Mouse (Mus musculus) gastrocnemius, adult 18-20 months (tissue): ENCODE data around the gene Prr23a3. TPM values are rescaled to one million over a fixed set of nuclear protein-coding genes. Genes with fewer than 3 reads are reported as not detected.

Source experiments
- DNase-seq: peaks from one replicate; pipeline ENCODE4 v3.0.0; 2021; ENCODE audit warnings: low spot score
- long read RNA-seq, 2 experiments: library from polyadenylated mRNA; stranded (forward); transcript quantifications; one replicate each; pipeline ENCODE4 v2.0.0; 2021
- total RNA-seq, 2 experiments: library from RNA; stranded (reverse); gene quantifications; 2 replicates each; pipeline ENCODE4 v1.2.3; 2021

Prr23a3 gene
- total RNA-seq = not detected
- long read RNA-seq, experiment 1 = 0 reads
- long read RNA-seq, experiment 2 = 0 reads

- DNase-seq = no peak
These were observed at the start of gene Prr23a3 for GRCm38 (mm10) chr9:98864571-98864970. TSS of gene Prr23a3 (plus strand) at chr9:98864767.

- no peak for DNase-seq
These were observed 48.5 kb upstream of the Prr23a3 start for GRCm38 (mm10) chr9:98816066-98816465.

DNA sequence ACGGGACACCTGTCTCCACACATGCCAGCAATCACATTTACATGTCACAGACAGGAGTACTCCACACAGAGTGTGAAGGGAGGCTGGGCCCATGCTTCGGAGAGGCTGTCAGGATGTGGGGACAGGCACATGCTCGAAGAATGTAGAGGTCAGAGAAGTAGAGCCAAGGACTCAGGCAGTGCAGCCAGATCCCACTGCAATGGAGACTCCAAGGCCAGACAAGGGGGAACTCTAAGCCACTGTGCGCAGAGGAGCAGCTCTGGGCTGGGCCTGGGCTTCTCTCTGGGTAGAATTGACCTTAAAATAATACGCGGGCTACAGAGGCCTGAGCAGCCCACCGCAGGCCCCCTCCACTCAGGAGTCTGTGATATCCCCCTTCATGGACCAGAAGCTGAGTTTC is 47.0 kb upstream of the Prr23a3 start:
- DNase-seq = no peak

DNA sequence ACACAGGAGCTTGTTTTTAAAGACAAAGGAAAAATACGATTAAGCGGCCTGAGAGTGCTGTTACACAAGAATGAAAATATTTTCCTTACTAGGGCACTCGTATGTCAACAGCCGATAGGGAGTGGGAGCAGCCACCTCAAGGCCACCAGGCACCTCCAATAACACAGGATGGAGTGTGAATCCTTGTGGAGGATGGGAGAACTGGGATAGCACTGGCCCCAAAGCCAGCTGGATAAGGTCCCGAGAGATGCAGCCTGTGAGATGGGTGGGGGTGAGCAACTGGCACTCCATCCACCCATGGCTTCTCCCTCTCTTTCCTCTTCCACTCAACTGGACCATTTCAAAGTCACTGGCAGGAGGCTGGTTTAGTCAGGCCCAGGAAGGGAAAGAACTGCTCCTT is 45.6 kb upstream of the Prr23a3 start:
- DNase-seq = no peak

DNA sequence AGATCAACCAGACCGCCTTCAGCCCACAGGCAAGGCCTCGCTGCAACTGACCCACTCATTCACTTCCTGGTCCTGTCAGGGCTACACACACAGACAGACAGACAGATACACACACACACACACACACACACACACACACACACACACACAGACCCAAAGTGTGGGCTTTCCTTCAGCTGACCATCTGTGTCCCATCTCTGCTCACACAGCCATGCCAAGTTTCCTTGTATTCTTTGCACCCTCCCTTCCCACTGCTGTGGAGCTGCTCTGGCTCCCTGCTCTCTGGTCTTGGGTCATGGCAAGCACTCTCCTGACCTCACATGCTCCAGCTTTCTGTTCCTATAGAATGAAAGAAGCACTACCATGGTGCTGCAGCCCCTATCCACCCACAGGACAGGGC is 45.1 kb upstream of the Prr23a3 start:
- DNase-seq = no peak

DNA sequence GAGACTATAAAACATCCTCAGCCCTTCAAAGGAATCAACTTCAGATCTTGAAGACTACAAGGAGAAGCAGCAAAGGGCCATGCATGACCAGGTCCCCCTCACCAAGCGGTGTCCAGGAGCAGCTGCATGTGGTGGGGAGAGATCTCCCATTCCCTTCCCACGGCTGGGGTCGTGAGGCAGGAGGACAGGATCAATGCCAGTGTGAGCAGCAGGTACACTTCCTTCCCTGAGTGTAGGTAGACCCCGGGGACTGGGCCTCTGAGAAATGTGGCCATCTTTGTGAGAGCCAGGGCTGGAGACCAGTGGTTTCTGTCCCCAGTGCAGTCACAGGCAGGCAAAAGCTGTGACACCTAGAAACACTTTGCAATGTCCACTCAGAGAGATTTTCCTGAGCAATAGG is 44.1 kb upstream of the Prr23a3 start:
- DNase-seq = no peak

GRCm38 (mm10) chr9:98821067-98821466 is 43.5 kb upstream of the Prr23a3 start:
- DNase-seq = no peak

DNA sequence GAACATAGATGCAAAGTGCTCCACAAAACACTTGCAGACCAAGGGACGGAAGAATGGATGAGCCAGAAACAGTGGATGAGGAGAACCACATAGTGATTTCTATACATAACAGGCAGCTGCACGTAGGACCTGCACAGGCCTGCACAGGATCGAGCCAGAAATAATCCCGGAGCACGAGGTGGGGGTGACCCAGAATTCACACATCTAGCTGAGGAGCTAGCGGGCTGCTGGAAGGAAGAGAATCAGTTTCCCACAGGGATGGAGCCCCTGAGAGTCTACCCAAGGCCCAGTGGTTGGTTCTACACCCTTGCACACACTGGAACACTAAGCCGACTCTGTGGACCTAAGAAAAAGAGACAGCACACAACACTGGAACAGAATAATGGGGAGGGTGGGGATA is 40.8 kb upstream of the Prr23a3 start:
- no peak for DNase-seq

DNA sequence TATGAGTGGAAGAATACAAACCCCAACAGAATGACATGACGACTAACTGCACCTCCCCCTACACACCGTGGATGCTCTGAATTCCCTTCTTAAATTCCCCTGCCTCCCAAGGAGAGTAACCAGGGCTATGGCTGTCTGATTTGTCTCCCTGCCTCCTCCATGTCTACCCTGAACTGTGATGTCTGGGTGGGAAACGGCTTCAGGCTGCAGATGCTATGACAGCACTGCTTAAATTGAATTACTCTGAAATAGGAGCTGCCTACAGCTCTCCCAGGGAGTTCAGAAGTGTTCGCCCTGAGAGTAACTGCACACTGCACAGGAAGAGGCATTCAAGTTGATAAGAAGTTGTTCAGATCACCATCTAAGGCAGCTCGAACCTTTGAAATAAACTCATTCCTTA is 35.1 kb upstream of the Prr23a3 start:
- DNase-seq = no peak

DNA sequence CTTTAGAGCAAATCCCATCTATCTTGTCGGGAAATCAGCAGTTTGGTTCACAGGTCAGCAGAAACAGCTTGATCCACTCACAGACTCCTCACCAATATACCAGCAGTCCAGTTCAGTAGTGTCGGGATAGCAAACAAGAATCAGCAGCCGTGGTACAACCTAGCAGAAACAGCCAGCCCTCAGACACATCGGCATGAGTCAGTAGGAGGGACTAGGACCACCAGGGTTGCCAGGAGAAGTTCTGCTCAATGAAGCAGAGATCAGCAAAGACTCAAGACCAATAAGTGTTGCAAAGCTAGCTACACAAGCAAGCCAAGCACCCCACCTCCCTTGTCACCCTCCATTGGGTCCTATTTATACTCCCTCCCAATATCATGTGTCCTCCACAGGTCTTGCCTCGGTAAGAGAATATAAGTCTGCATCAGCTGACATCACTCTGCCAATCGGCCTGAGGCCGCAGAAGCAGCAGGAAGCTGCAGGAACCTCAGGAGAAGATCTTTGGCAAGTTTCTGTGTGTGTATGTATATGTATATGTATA is 27.0 kb upstream of the Prr23a3 start:
- no peak for DNase-seq

DNA sequence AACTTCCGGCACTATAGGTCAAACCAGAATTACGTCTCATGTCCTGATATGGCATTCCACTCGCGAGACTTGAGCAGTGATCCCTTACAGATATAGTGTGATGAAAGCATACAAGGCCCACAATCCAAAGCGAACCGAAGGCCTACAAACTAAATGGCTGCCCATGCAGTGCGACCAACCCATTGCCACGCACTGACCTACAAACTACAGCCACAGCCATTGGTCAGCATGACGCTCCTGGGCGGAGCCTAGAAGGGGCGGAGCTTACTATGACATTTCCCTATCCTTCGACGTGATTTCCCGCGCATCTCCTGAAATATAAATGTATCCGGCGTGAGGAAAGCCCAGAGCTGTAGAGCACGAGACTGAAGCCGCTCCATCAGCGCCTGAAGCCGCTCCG is 22.4 kb upstream of the Prr23a3 start, which contains the start of gene Prr23a1:
Prr23a1 (plus strand) TSS at position 387 of the 400 bp plus-strand sequence.
- no peak for DNase-seq

DNA sequence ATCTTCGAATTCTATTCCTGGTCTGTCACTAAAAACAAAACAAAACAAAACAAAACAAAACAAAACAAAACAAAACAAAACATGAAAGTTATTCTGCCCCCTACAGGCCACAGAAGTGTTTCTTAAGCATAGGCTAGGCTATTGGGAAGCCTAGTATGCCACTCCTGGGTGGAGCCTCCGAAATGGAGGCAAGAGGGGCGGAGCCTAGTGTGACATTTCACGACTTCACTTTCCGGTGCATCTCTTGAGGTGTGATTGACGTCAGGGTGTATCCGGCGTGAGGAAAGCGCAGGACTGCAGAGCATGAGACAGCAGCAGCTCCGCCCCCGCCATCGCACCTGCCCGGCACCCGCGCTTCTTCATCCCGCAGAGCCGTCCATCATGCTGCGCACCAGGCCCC is 8.4 kb upstream of the Prr23a3 start, which contains the start of gene Prr23a2:
Prr23a2 (plus strand) TSS at position 285 of the 400 bp plus-strand sequence.
- DNase-seq = no peak

- DNase-seq = no peak
These were observed 1.1 kb upstream of the Prr23a3 start for GRCm38 (mm10) chr9:98863463-98863862.

DNA sequence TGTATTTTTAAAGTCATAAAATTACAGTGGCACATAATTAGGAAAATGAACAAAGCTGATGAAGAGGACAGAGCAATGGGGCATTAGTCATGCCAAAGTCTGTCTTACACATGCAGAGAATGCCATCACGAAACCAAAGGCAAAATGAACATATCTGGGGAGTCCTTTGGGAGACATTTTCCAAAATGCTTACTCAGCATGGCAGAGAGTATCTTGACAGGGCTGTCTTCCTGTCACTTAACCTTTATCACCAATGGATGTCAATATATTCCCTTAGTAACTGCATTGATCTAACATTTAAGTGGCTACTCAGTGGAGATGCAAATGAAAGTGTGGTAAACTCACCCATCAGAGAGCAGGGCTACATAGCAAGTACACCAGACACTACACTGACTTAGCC is 36.9 kb downstream of the Prr23a3 start:
- no peak for DNase-seq

DNA sequence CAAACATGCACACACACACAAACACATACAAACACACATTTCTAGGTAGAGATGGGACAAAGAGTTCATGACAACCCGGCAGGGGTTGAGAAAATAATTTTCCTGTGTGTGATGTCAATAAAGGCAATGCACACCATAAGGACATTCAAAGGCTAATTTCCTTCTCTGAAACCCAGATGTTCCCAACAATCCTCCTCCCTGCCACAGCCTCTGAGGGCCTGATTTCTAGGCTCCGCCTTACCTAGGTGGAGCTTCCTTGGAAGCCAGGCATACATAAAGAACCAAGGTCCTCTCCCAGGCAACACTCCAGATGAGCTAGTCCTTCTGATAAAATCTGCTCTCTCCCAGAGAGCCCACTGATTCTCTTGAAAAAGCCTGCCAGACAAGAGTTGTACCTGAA is 38.3 kb downstream of the Prr23a3 start, which contains the start of gene 7420426K07Rik:
7420426K07Rik (plus strand) TSS at position 301 of the 400 bp plus-strand sequence.
- DNase-seq = no peak

Other genes starting within 250 kb of the Prr23a3 start
- gene Prr23a1, start 22.3 kb upstream of the Prr23a3 start, total RNA-seq = not detected
- gene Prr23a2, start 8.3 kb upstream of the Prr23a3 start, total RNA-seq = not detected
- not detected for gene 7420426K07Rik, start 38.4 kb downstream of the Prr23a3 start, total RNA-seq
- under 1 TPM in 1 of 2 experiments, not detected in 1; 0.09 TPM for gene Foxl2, start 90.5 kb downstream of the Prr23a3 start, total RNA-seq
- gene Faim, start 121.6 kb downstream of the Prr23a3 start, total RNA-seq = 1 to 10 TPM; 1.3 to 2.0 TPM
- not detected for gene Gm1123, start 170.9 kb downstream of the Prr23a3 start, total RNA-seq